Mouse (Mus musculus): Measurements from ENCODE around the gene Mapk1ip1. TPM values are rescaled to one million over a fixed set of nuclear protein-coding genes. Genes with fewer than 3 reads are reported as not detected.
A peak's percentile ranks its signal among the peaks of the same experiment; 100 is the strongest.

Gene Mapk1ip1
- polyA plus RNA-seq (2015; fragmentation: Nextera tagmentation; extraction: Ambion mirVana), result 3.9 and 4.3 TPM in 2 replicates

- H3K36me3 ChIP-seq (ENCODE audit: control insufficient read depth, insufficient read depth), result peaks cover 2% of the 10 kb centered on the region; the same call in 1 of the 2 replicates
- H3K9me3 ChIP-seq (replicated peaks; ENCODE audit: control insufficient read depth, low read length), result no peaks in the 10 kb centered on the region
- H3K4me1 ChIP-seq (ENCODE audit: control insufficient read depth, low read depth, low read length), result peaks cover 30% of the 10 kb centered on the region
- H3K9ac ChIP-seq (ENCODE audit: low read depth, low read length), result peak within 1 kb of the TSS; percentile 97
- H3K27me3 ChIP-seq (ENCODE audit: control insufficient read depth, insufficient read depth, low read depth, low read length), result no peaks in the 10 kb centered on the region
- peak; percentile 91 for ATAC-seq (ENCODE audit: low read depth)
- under 1% methylated on average over 50 of the region's 51 CpGs for WGBS (ENCODE audit: insufficient replicate concordance)
- H3K27ac ChIP-seq (ENCODE audit: low read length), result peak within 1 kb of the TSS; percentile 96
- H3K4me3 ChIP-seq (ENCODE audit: low read depth, low read length), result peak within 1 kb of the TSS; percentile 95
- peak within 1 kb of the TSS; percentile 96 for H3K4me2 ChIP-seq (ENCODE audit: low read depth, low read length)
Measured at GRCm38 (mm10) chr7:138845544-138846391, at the start of gene Mapk1ip1, which contains the start of gene Ppp2r2d. Mapk1ip1 (minus strand) TSS chr7:138846273. Ppp2r2d (plus strand) TSS chr7:138846079.

DNA sequence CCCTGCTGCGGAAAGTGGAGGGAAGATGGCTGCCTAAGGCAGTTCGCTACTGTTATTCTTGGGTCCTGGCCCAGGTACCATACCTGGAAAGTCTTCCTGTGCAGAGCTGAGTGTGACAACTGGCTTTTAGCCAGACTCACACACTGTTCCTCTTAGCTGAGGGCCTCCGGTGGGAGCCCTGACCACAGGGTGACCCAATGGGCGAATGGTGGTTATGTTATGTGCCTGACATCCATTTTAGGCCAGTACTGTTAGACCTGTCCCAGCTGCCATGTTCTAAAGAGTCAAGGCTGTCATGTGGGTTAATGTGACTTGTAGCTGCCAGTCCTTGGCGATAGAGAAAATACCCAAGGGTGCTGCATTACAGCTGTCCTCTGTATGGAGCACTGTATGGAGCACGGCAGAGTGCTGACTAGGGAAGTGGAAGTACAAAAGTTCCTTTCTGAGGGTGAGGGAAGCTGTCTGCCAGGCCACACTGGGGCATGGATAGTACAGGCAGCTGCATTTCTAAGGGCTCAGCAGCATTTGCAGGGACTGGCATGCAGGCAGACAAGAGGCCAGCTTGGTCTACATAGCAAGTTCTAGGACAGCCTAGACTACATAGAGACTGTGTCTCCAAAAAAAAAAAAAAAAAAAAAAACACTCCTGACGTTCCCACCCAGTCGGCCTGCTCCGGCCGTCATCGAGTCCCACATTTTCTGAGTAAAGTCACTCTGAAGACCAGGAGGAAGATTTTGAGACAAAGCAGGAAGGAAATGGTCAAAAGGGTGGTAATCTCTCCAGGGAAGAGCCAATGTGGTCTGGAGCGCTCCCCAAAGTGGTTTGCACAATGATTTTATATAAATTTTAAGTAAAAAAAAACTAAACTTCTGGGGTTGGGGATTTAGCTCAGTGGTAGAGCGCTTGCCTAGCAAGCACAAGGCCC, 39.6 kb upstream of the Mapk1ip1 start:
- no peak overlapping the region for H3K4me2 ChIP-seq (ENCODE audit: low read depth, low read length)
- no peaks in the 10 kb centered on the region for H3K27me3 ChIP-seq (ENCODE audit: control insufficient read depth, insufficient read depth, low read depth, low read length)
- H3K36me3 ChIP-seq (ENCODE audit: control insufficient read depth, insufficient read depth), result peaks cover 6% of the 10 kb centered on the region
- no peak overlapping the region for H3K4me3 ChIP-seq (ENCODE audit: low read depth, low read length)
- WGBS (ENCODE audit: insufficient replicate concordance), result 58% methylated on average over 12 of the region's 13 CpGs
- H3K27ac ChIP-seq (ENCODE audit: low read length), result 0 out of 2 replicates have a peak overlapping the region, but pooled peaks have one; percentile 7
- ATAC-seq (ENCODE audit: low read depth), result peak; percentile 35; the same call in 1 of the 2 replicates
- H3K9me3 ChIP-seq (replicated peaks; ENCODE audit: control insufficient read depth, low read length), result no peaks in the 10 kb centered on the region
- H3K4me1 ChIP-seq (ENCODE audit: control insufficient read depth, low read depth, low read length), result no peaks in the 10 kb centered on the region
- no peak overlapping the region for H3K9ac ChIP-seq (ENCODE audit: low read depth, low read length)

GRCm38 (mm10) chr7:138883724-138884123, 37.7 kb upstream of the Mapk1ip1 start:
- no peak overlapping the region for H3K9ac ChIP-seq (ENCODE audit: low read depth, low read length)
- H3K9me3 ChIP-seq (replicated peaks; ENCODE audit: control insufficient read depth, low read length), result no peaks in the 10 kb centered on the region
- no peak overlapping the region for H3K4me2 ChIP-seq (ENCODE audit: low read depth, low read length)
- ATAC-seq (ENCODE audit: low read depth), result no peak
- peaks cover 15% of the 10 kb centered on the region for H3K36me3 ChIP-seq (ENCODE audit: control insufficient read depth, insufficient read depth)
- 82% methylated on average over 3 of the region's 3 CpGs for WGBS (ENCODE audit: insufficient replicate concordance)
- no peaks in the 10 kb centered on the region for H3K4me1 ChIP-seq (ENCODE audit: control insufficient read depth, low read depth, low read length)
- H3K4me3 ChIP-seq (ENCODE audit: low read depth, low read length), result no peak overlapping the region
- no peak overlapping the region for H3K27ac ChIP-seq (ENCODE audit: low read length)
- no peaks in the 10 kb centered on the region for H3K27me3 ChIP-seq (ENCODE audit: control insufficient read depth, insufficient read depth, low read depth, low read length)

DNA sequence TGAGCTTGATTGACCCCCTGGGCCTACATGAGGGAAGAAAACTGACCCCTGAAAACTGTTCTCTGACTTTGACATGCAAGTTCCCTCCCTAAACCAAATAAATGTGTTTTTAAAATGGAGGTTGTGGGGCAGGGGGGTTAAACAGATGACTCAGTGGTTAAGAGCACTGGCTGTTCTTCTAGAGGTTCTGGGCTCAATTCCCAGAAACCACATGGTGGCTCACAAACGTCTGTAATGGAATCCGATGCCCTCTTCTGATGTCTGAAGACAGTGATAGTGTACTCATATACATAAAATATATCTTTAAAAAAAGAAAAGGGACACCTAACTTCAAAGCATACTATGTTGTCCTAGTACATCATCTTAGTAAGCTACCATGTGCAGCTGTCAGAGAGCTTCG, 29.0 kb upstream of the Mapk1ip1 start:
- Histone ChIP-seq H3K4me2 (ENCODE audit: low read depth, low read length) (no peak overlapping the region), H3K36me3 (ENCODE audit: control insufficient read depth, insufficient read depth) (peaks cover 51% of the 10 kb centered on the region)

DNA sequence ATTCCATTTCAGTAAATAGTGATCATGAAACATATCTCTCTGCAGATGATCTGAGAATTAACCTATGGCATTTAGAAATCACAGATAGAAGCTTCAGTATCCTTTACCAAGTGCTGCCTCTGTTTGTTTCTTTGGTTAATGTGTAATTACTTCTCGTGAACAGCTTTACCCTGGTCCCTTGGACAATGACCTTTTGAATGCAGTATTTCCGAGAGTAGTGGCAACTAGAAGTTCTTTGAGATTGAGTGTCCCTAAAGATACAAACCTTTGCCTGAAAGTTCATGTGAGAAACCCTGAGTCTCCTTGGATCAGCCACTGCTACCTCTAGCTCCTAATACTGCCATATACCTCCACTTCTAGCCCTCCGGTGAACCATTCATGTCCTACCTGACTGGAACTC, 26.9 kb upstream of the Mapk1ip1 start:
- Histone ChIP-seq H3K4me3 (ENCODE audit: low read depth, low read length) (no peak overlapping the region), H3K4me1 (ENCODE audit: control insufficient read depth, low read depth, low read length) (peaks cover 3% of the 10 kb centered on the region; the same call in 1 of the 2 replicates), H3K27ac (ENCODE audit: low read length) (peak overlapping the region; percentile 37), H3K27me3 (ENCODE audit: control insufficient read depth, insufficient read depth, low read depth, low read length) (no peaks in the 10 kb centered on the region), H3K9me3 (replicated peaks; ENCODE audit: control insufficient read depth, low read length) (no peaks in the 10 kb centered on the region), H3K36me3 (ENCODE audit: control insufficient read depth, insufficient read depth) (peaks cover 43% of the 10 kb centered on the region), H3K9ac (ENCODE audit: low read depth, low read length) (no peak overlapping the region), H3K4me2 (ENCODE audit: low read depth, low read length) (no peak overlapping the region)
- no peak for ATAC-seq (ENCODE audit: low read depth)
- WGBS (ENCODE audit: insufficient replicate concordance), result 64% methylated on average over 3 of the region's 3 CpGs

More for the DNA sequence above, 29.0 kb upstream of the Mapk1ip1 start:
- H3K9me3 ChIP-seq (replicated peaks; ENCODE audit: control insufficient read depth, low read length), result no peaks in the 10 kb centered on the region
- no peak overlapping the region for H3K4me3 ChIP-seq (ENCODE audit: low read depth, low read length)
- H3K4me1 ChIP-seq (ENCODE audit: control insufficient read depth, low read depth, low read length), result peaks cover 3% of the 10 kb centered on the region; the same call in 1 of the 2 replicates
- H3K27ac ChIP-seq (ENCODE audit: low read length), result no peak overlapping the region
- whole genome bisulfite sequencing (ENCODE audit: insufficient replicate concordance), result 76% methylated on average over 3 of the region's 3 CpGs
- H3K9ac ChIP-seq (ENCODE audit: low read depth, low read length), result no peak overlapping the region
- no peaks in the 10 kb centered on the region for H3K27me3 ChIP-seq (ENCODE audit: control insufficient read depth, insufficient read depth, low read depth, low read length)
- ATAC-seq (ENCODE audit: low read depth), result no peak

- Histone ChIP-seq H3K4me1 (ENCODE audit: control insufficient read depth, low read depth, low read length) (peaks cover 3% of the 10 kb centered on the region), H3K27me3 (ENCODE audit: control insufficient read depth, insufficient read depth, low read depth, low read length) (no peaks in the 10 kb centered on the region), H3K4me3 (ENCODE audit: low read depth, low read length) (no peak overlapping the region), H3K4me2 (ENCODE audit: low read depth, low read length) (no peak overlapping the region), H3K9me3 (replicated peaks; ENCODE audit: control insufficient read depth, low read length) (no peaks in the 10 kb centered on the region), H3K36me3 (ENCODE audit: control insufficient read depth, insufficient read depth) (peaks cover 11% of the 10 kb centered on the region; the same call in 1 of the 2 replicates), H3K27ac (ENCODE audit: low read length) (no peak overlapping the region), H3K9ac (ENCODE audit: low read depth, low read length) (no peak overlapping the region)
- no peak for ATAC-seq (ENCODE audit: low read depth)
- WGBS (ENCODE audit: insufficient replicate concordance), result 79% methylated on average over 4 of the region's 4 CpGs
Measured at GRCm38 (mm10) chr7:138868316-138868715, 22.2 kb upstream of the Mapk1ip1 start.

DNA sequence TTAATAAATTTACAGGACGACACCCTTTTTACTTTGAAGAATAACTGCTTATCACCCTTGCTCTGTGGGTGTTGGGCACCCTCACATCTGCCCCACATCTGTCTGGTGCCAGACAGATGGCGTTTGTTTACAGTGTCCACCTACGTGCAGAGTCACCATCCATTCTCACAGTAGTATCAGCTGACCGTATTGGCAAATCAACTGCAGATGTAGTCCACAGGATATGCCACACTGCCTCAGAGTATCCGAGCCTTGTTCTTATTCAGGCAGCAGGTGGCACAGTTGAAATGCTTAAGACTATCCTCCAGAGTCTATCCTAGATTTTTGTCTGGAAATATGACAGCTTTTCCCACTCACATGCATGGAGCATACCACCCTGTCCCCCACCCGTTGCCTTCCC, 21.2 kb upstream of the Mapk1ip1 start:
- H3K9me3 ChIP-seq (replicated peaks; ENCODE audit: control insufficient read depth, low read length), result no peaks in the 10 kb centered on the region
- peaks cover under 1% of the 10 kb centered on the region for H3K4me1 ChIP-seq (ENCODE audit: control insufficient read depth, low read depth, low read length)
- ATAC-seq (ENCODE audit: low read depth), result peak; percentile 59
- 65% methylated on average over 6 of the region's 6 CpGs for WGBS (ENCODE audit: insufficient replicate concordance)
- no peaks in the 10 kb centered on the region for H3K27me3 ChIP-seq (ENCODE audit: control insufficient read depth, insufficient read depth, low read depth, low read length)
- H3K9ac ChIP-seq (ENCODE audit: low read depth, low read length), result no peak overlapping the region
- H3K27ac ChIP-seq (ENCODE audit: low read length), result no peak overlapping the region
- H3K36me3 ChIP-seq (ENCODE audit: control insufficient read depth, insufficient read depth), result 0 out of 2 replicates have a peak, but pooled peaks cover 9% of the 10 kb centered on the region
- no peak overlapping the region for H3K4me3 ChIP-seq (ENCODE audit: low read depth, low read length)
- H3K4me2 ChIP-seq (ENCODE audit: low read depth, low read length), result no peak overlapping the region

- Histone ChIP-seq H3K4me1 (ENCODE audit: control insufficient read depth, low read depth, low read length) (no peaks in the 10 kb centered on the region; the same call in 1 of the 2 replicates), H3K9me3 (replicated peaks; ENCODE audit: control insufficient read depth, low read length) (no peaks in the 10 kb centered on the region), H3K4me3 (ENCODE audit: low read depth, low read length) (no peak overlapping the region), H3K4me2 (ENCODE audit: low read depth, low read length) (no peak overlapping the region), H3K27me3 (ENCODE audit: control insufficient read depth, insufficient read depth, low read depth, low read length) (no peaks in the 10 kb centered on the region), H3K9ac (ENCODE audit: low read depth, low read length) (no peak overlapping the region), H3K36me3 (ENCODE audit: control insufficient read depth, insufficient read depth) (peaks cover 9% of the 10 kb centered on the region; the same call in 1 of the 2 replicates), H3K27ac (ENCODE audit: low read length) (no peak overlapping the region)
- no peak for ATAC-seq (ENCODE audit: low read depth)
- 85% methylated on average over 1 of the region's 1 CpGs for WGBS (ENCODE audit: insufficient replicate concordance)
Measured at GRCm38 (mm10) chr7:138864776-138865175, 18.7 kb upstream of the Mapk1ip1 start.

Measured in liver, embryonic 16.5 days (tissue).